Mouse (Mus musculus): ENCODE measurements around the gene Cct7. TPM values are rescaled to one million over a fixed set of nuclear protein-coding genes. Genes with fewer than 3 reads are reported as not detected.
A peak's percentile ranks its signal among the peaks of the same experiment; 100 is the strongest.

The Cct7 gene
- polyA plus RNA-seq, 1 experiment from 2014 or later: 603 TPM

DNA sequence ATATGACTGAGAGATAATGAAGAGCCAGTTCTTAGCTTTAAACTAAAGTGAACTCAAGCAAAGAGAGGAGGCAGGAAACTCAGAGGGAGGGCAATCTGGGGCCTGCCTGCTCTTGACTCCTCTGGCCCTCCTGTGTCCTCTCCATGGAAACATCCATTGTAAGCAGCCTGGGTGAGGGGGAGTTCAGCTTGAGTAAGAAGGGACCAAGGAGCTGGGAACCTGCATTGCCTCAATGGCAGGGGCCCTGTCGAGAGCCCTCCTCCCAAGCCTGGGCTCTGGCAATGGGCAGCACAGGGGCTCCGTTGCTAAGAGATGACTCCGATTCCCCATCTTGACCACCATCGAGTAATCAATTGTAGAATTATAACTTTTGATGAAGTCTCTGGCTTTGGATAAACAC, 37.2 kb downstream of the Cct7 start:
- Histone ChIP-seq H3K4me1 (ENCODE audit: control insufficient read depth, insufficient read depth, low read length) (0 out of 2 replicates have a peak, but pooled peaks cover 3% of the 10 kb centered on the region), H3K27ac (ENCODE audit: low read depth, low read length) (no peak overlapping the region), H3K9ac (replicated peaks; ENCODE audit: low read depth, low read length) (no peak overlapping the region), H3K27me3 (ENCODE audit: control insufficient read depth, insufficient read depth, low read length) (peaks cover 25% of the 10 kb centered on the region), H3K9me3 (ENCODE audit: control insufficient read depth, low read length) (no peaks in the 10 kb centered on the region), H3K36me3 (ENCODE audit: control insufficient read depth, insufficient read depth, low read length) (no peaks in the 10 kb centered on the region), H3K4me3 (ENCODE audit: low read depth, low read length) (no peak overlapping the region), H3K4me2 (ENCODE audit: low read depth, low read length) (no peak overlapping the region)
- WGBS: 49% methylated on average over 4 of the region's 4 CpGs
- no peak for ATAC-seq (ENCODE audit: low read depth)

- Histone ChIP-seq H3K4me2 (ENCODE audit: low read depth, low read length) (no peak overlapping the region), H3K36me3 (ENCODE audit: control insufficient read depth, insufficient read depth, low read length) (no peaks in the 10 kb centered on the region), H3K9me3 (ENCODE audit: control insufficient read depth, low read length) (no peaks in the 10 kb centered on the region), H3K27me3 (ENCODE audit: control insufficient read depth, insufficient read depth, low read length) (peaks cover 13% of the 10 kb centered on the region), H3K4me3 (ENCODE audit: low read depth, low read length) (no peak overlapping the region), H3K9ac (replicated peaks; ENCODE audit: low read depth, low read length) (no peak overlapping the region), H3K4me1 (ENCODE audit: control insufficient read depth, insufficient read depth, low read length) (no peaks in the 10 kb centered on the region), H3K27ac (ENCODE audit: low read depth, low read length) (no peak overlapping the region)
- WGBS: 91% methylated on average over 3 of the region's 3 CpGs
- ATAC-seq (ENCODE audit: low read depth): no peak
These were observed 38.4 kb downstream of the Cct7 start for GRCm38 (mm10) chr6:85489717-85490116.

DNA sequence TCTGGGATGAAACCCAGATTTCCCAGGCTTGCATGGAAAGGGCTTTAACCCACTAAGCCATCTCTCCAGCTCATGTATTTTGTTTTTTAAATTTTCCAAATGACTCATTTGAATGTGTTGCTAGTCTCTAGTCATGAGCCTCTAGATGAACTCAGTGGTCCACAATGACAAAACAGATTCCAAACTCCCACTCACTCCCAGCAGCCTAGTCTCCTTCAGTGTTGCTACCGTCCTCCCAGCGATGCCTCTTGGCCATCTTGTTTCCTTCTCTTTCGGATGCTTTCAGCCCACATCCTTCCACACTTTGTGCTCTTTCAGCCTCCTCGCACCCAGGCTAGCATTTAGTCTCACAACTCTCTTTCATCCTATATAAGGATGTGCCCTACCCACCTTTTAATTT, 38.9 kb downstream of the Cct7 start:
- Histone ChIP-seq H3K9me3 (ENCODE audit: control insufficient read depth, low read length) (no peaks in the 10 kb centered on the region), H3K4me2 (ENCODE audit: low read depth, low read length) (no peak overlapping the region), H3K4me3 (ENCODE audit: low read depth, low read length) (no peak overlapping the region), H3K36me3 (ENCODE audit: control insufficient read depth, insufficient read depth, low read length) (no peaks in the 10 kb centered on the region), H3K27ac (ENCODE audit: low read depth, low read length) (no peak overlapping the region), H3K4me1 (ENCODE audit: control insufficient read depth, insufficient read depth, low read length) (no peaks in the 10 kb centered on the region), H3K27me3 (ENCODE audit: control insufficient read depth, insufficient read depth, low read length) (peaks cover 7% of the 10 kb centered on the region), H3K9ac (replicated peaks; ENCODE audit: low read depth, low read length) (no peak overlapping the region)
- no peak for ATAC-seq (ENCODE audit: low read depth)
- WGBS: 91% methylated on average over 4 of the region's 4 CpGs

DNA sequence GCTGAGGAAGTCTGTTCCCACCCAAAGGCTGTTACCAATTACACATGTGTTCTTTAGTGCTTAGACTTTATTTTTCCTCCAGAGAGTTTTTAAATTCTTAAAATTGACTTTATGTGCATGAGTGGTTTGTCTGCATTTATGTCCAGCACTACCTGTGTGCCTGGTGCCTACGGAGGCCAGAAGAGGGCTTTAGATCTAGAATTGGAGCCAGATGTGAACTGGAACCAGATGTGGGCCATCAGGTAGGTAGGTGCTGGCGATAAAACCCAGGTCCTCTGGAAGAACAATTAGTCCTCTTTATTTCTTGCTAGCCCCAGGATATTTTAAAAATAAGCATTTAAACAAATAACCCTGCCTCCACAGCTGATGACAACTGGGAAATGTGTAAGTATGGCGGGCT, 40.3 kb downstream of the Cct7 start:
- no peak overlapping the region for H3K9ac ChIP-seq (replicated peaks; ENCODE audit: low read depth, low read length)
- WGBS: 91% methylated on average over 3 of the region's 3 CpGs

DNA sequence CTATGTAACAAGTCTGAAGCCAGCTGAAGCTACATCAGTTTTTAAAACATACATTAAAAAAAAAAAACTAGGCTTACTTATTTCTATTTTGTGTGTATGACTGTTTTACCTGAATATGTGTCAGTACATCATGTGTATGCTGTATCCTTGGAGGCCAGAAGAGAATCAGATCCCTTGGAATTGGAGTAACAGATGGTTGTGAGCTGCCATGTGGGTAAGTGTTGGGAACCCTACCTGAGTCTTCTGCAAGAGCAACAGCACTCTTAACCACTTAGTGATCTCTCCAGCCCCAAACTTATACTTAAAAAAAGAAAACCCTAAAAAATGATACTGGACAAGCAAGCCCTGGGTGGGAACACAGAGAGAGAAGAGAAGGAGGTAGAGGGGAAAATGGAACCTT, 45.7 kb downstream of the Cct7 start:
- H3K4me2 ChIP-seq (ENCODE audit: low read depth, low read length): no peak overlapping the region
- no peaks in the 10 kb centered on the region for H3K36me3 ChIP-seq (ENCODE audit: control insufficient read depth, insufficient read depth, low read length)
- H3K4me1 ChIP-seq (ENCODE audit: control insufficient read depth, insufficient read depth, low read length): no peaks in the 10 kb centered on the region
- ATAC-seq (ENCODE audit: low read depth): no peak
- H3K4me3 ChIP-seq (ENCODE audit: low read depth, low read length): no peak overlapping the region
- H3K9me3 ChIP-seq (ENCODE audit: control insufficient read depth, low read length): no peaks in the 10 kb centered on the region
- no peak overlapping the region for H3K27ac ChIP-seq (ENCODE audit: low read depth, low read length)
- no peaks in the 10 kb centered on the region for H3K27me3 ChIP-seq (ENCODE audit: control insufficient read depth, insufficient read depth, low read length)
- H3K9ac ChIP-seq (replicated peaks; ENCODE audit: low read depth, low read length): no peak overlapping the region

More for the DNA sequence above, 40.3 kb downstream of the Cct7 start:
- Histone ChIP-seq H3K27ac (ENCODE audit: low read depth, low read length) (no peak overlapping the region), H3K27me3 (ENCODE audit: control insufficient read depth, insufficient read depth, low read length) (no peaks in the 10 kb centered on the region), H3K4me1 (ENCODE audit: control insufficient read depth, insufficient read depth, low read length) (no peaks in the 10 kb centered on the region), H3K9me3 (ENCODE audit: control insufficient read depth, low read length) (no peaks in the 10 kb centered on the region), H3K36me3 (ENCODE audit: control insufficient read depth, insufficient read depth, low read length) (no peaks in the 10 kb centered on the region), H3K4me3 (ENCODE audit: low read depth, low read length) (no peak overlapping the region), H3K4me2 (ENCODE audit: low read depth, low read length) (no peak overlapping the region)
- ATAC-seq (ENCODE audit: low read depth): no peak

GRCm38 (mm10) chr6:85498147-85498546, 46.8 kb downstream of the Cct7 start:
- Histone ChIP-seq H3K4me2 (ENCODE audit: low read depth, low read length) (no peak overlapping the region), H3K36me3 (ENCODE audit: control insufficient read depth, insufficient read depth, low read length) (no peaks in the 10 kb centered on the region), H3K4me1 (ENCODE audit: control insufficient read depth, insufficient read depth, low read length) (0 out of 2 replicates have a peak, but pooled peaks cover 2% of the 10 kb centered on the region), H3K4me3 (ENCODE audit: low read depth, low read length) (no peak overlapping the region), H3K9ac (replicated peaks; ENCODE audit: low read depth, low read length) (no peak overlapping the region), H3K27me3 (ENCODE audit: control insufficient read depth, insufficient read depth, low read length) (no peaks in the 10 kb centered on the region; the same call in 1 of the 2 replicates), H3K9me3 (ENCODE audit: control insufficient read depth, low read length) (no peaks in the 10 kb centered on the region), H3K27ac (ENCODE audit: low read depth, low read length) (no peak overlapping the region)
- WGBS: 70% methylated on average over 9 of the region's 9 CpGs
- no peak for ATAC-seq (ENCODE audit: low read depth)

DNA sequence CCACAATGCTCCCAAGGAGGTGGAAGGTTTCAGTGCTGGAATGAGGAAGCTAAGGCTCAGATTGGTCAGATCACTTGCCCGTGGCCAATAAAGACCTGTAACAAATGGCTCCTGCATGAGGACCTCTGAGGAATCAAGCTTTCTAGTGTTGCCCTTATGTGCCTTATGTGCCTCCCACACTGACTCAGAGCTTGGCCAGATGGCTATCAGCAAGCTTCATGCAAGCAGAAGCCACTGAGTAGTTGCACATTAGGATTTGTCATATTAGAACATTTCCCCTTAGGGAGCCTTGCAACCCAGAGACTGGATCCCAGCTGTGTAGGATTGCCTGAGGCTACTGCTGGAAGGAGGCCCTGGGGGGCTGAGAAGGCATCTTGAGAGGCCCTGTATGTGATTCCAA, 49.1 kb downstream of the Cct7 start:
- no peak for ATAC-seq (ENCODE audit: low read depth)
- Histone ChIP-seq H3K4me2 (ENCODE audit: low read depth, low read length) (no peak overlapping the region), H3K27ac (ENCODE audit: low read depth, low read length) (no peak overlapping the region), H3K4me1 (ENCODE audit: control insufficient read depth, insufficient read depth, low read length) (0 out of 2 replicates have a peak, but pooled peaks cover 3% of the 10 kb centered on the region), H3K9ac (replicated peaks; ENCODE audit: low read depth, low read length) (no peak overlapping the region), H3K27me3 (ENCODE audit: control insufficient read depth, insufficient read depth, low read length) (no peaks in the 10 kb centered on the region; the same call in 1 of the 2 replicates), H3K36me3 (ENCODE audit: control insufficient read depth, insufficient read depth, low read length) (no peaks in the 10 kb centered on the region), H3K9me3 (ENCODE audit: control insufficient read depth, low read length) (no peaks in the 10 kb centered on the region), H3K4me3 (ENCODE audit: low read depth, low read length) (no peak overlapping the region)
- WGBS: 67% methylated on average over 1 of the region's 1 CpGs

GRCm38 (mm10) chr6:85501571-85502102, 50.3 kb downstream of the Cct7 start:
- Histone ChIP-seq H3K27ac (ENCODE audit: low read depth, low read length) (peak overlapping the region; percentile 80; the same call in 1 of the 2 replicates), H3K9ac (replicated peaks; ENCODE audit: low read depth, low read length) (peak overlapping the region; percentile 90; the same call in 1 of the 2 replicates), H3K4me1 (ENCODE audit: control insufficient read depth, insufficient read depth, low read length) (0 out of 2 replicates have a peak, but pooled peaks cover 3% of the 10 kb centered on the region), H3K36me3 (ENCODE audit: control insufficient read depth, insufficient read depth, low read length) (no peaks in the 10 kb centered on the region), H3K4me3 (ENCODE audit: low read depth, low read length) (peak overlapping the region; percentile 89), H3K27me3 (ENCODE audit: control insufficient read depth, insufficient read depth, low read length) (no peaks in the 10 kb centered on the region; the same call in 1 of the 2 replicates), H3K4me2 (ENCODE audit: low read depth, low read length) (peak overlapping the region; percentile 74), H3K9me3 (ENCODE audit: control insufficient read depth, low read length) (no peaks in the 10 kb centered on the region)
- peak; percentile 7; the same call in 1 of the 2 replicates for ATAC-seq (ENCODE audit: low read depth)
- 10% methylated on average over 6 of the region's 6 CpGs for WGBS

DNA sequence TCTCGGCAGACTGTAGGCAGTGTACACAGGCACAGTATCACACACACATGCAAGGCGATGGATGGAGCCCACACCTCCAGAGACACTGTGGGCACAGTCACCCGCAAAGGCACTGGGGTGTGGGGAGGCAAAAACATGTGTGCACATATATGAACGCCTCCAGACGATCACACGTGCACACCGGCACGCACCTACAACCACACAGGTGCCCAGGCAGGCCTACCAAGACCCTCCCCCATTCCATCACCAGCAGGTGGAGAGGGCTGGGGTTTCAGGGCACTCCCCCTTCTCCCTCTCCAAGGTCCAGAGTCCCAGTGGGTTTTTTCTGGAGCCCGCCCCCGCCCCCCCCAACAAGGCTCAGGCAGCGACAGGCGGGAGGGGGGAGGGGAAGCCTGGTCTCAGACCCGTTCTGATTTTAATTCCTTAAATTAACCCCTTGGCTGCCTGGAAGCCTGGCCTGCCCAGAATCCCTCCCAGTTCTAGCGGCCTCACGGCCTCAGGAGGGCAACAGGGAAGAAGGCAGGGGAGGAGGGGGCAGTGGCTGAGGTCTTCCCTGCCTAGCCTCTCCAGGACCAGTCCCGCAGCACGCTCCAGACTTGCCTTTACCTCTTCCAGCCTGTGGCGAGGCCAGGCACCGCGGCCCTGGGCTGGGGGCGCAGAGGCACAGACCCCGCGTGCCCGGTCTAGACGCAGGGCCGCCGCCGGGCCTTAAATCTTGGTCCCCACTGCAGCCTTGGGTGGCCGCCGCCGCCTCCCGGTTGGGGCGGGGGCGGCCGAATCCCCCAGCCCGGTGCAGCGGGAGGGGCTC, 51.0 kb downstream of the Cct7 start:
- peak overlapping the region; percentile 80 for H3K27ac ChIP-seq (ENCODE audit: low read depth, low read length)

More for the DNA sequence above, 51.0 kb downstream of the Cct7 start:
- 1% methylated on average over 33 of the region's 37 CpGs for WGBS
- H3K9ac ChIP-seq (replicated peaks; ENCODE audit: low read depth, low read length): peak overlapping the region; percentile 90
- no peaks in the 10 kb centered on the region for H3K9me3 ChIP-seq (ENCODE audit: control insufficient read depth, low read length)
- H3K36me3 ChIP-seq (ENCODE audit: control insufficient read depth, insufficient read depth, low read length): no peaks in the 10 kb centered on the region
- peak; percentile 84 for ATAC-seq (ENCODE audit: low read depth)
- H3K4me2 ChIP-seq (ENCODE audit: low read depth, low read length): peak overlapping the region; percentile 74
- H3K4me3 ChIP-seq (ENCODE audit: low read depth, low read length): peak overlapping the region; percentile 89
- H3K4me1 ChIP-seq (ENCODE audit: control insufficient read depth, insufficient read depth, low read length): 0 out of 2 replicates have a peak, but pooled peaks cover 3% of the 10 kb centered on the region
- H3K27me3 ChIP-seq (ENCODE audit: control insufficient read depth, insufficient read depth, low read length): no peaks in the 10 kb centered on the region; the same call in 1 of the 2 replicates

All from neural tube, embryonic 14.5 days (tissue).